ENCODE assay signal across 7 mouse cellular contexts in genomic region chr4:119019013-119019781, GRCm38 (mm10). TPM values are rescaled to one million over a fixed set of nuclear protein-coding genes. Genes with fewer than 3 reads are reported as not detected.
DNase-seq lines count a peak whose midpoint lies in the region; ATAC-seq and TF ChIP-seq lines count a peak whose summit lies in the region.

No protein-coding gene starts in this region.

- H3K9me3 ChIP-seq in ES-Bruce4 (replicated peaks; ENCODE audit: control insufficient read depth, insufficient read depth, low read length, poor library complexity, severe bottlenecking) = no peaks in the 10 kb centered on the region
- H3K9me3 ChIP-seq in megakaryocyte, embryonic 14.5 days = no peaks in the 10 kb centered on the region

- TF ChIP-seq POLR2A in ES-Bruce4 (IDR thresholded peaks at IDR 0.05; ENCODE audit: insufficient read depth, low read length) = no peak

- no peak for ATAC-seq in CD4-positive, CD25-positive, alpha-beta regulatory T cell, adult 4 months

- H3K36me3 ChIP-seq in ES-Bruce4 (ENCODE audit: control insufficient read depth, insufficient read depth, low read length, poor library complexity, severe bottlenecking) = no peaks in the 10 kb centered on the region
- H3K36me3 ChIP-seq in megakaryocyte, embryonic 14.5 days (replicated peaks; ENCODE audit: low read length) = no peaks in the 10 kb centered on the region

- no peak overlapping the region for H3K27ac ChIP-seq in ES-Bruce4 (ENCODE audit: insufficient read depth, low read length)

- peaks cover 10% of the 10 kb centered on the region for H3K4me1 ChIP-seq in ES-Bruce4 (ENCODE audit: control insufficient read depth, insufficient read depth, low read length)
- H3K4me1 ChIP-seq in megakaryocyte, embryonic 14.5 days = peaks cover 72% of the 10 kb centered on the region

- H3K9ac ChIP-seq in ES-Bruce4 (ENCODE audit: low read depth, poor library complexity, severe bottlenecking) = no peak overlapping the region

- H3K4me3 ChIP-seq in ES-Bruce4 (ENCODE audit: low read depth, low read length) = 0 out of 2 replicates have a peak overlapping the region, but pooled peaks have one; percentile 9
- H3K4me3 ChIP-seq in megakaryocyte, embryonic 14.5 days (replicated peaks) = peak overlapping the region; percentile 84

- H3K27me3 ChIP-seq in ES-Bruce4 (ENCODE audit: control insufficient read depth, insufficient read depth, low read length, poor library complexity, severe bottlenecking) = no peaks in the 10 kb centered on the region
- peaks cover 36% of the 10 kb centered on the region for H3K27me3 ChIP-seq in megakaryocyte, embryonic 14.5 days (replicated peaks)

- peak; percentile 79 for DNase-seq in Muller cell, postnatal 12 days (ENCODE audit: inconsistent ontology term)
- peak; percentile 14 to 40 for DNase-seq in heart, postnatal 14 days
- no peak for DNase-seq in natural killer cell, adult 2 months (ENCODE audit: low spot score in 2 of 2)
- no peak for DNase-seq in ovary, postnatal 10 days (ENCODE audit: low spot score)

- peak; percentile 8 for TF ChIP-seq CTCF in ES-Bruce4 (IDR thresholded peaks at IDR 0.05; ENCODE audit: low read depth, low read length)

- intact Hi-C loops in heart, postnatal 14 days (cut with DNase I) = no loop called here

- peak; percentile 29; the same call in 1 of the 2 replicates for TF ChIP-seq EP300 in ES-Bruce4 (IDR thresholded peaks at IDR 0.05; ENCODE audit: insufficient read depth, low read depth, low read length)

RNA-seq across cellular contexts. Expression of gene Lao1, which starts 57.8 kb away (rescaled TPM):
- not detected in 2 replicates for polyA plus RNA-seq in ES-Bruce4 (2011; ENCODE audit: insufficient read depth, insufficient read length, low read depth, missing spikeins)
- under 1 TPM; 0.24 to 0.57 TPM for total RNA-seq in heart, postnatal 14 days (2021)
- polyA plus RNA-seq in megakaryocyte, embryonic 14.5 days (2012; ENCODE audit: insufficient read depth, low replicate concordance) = not detected in 2 replicates
- not detected for polyA plus RNA-seq in CD4-positive, CD25-positive, alpha-beta regulatory T cell, adult 4 months (2017; shearing (Covaris generic))

Comparison
In these comparisons a context has a peak if more than half of its experiments do, and no peak if none do; other contexts are left out.
1. DNase-seq: peak in Muller cell, postnatal 12 days (single experiment) and heart, postnatal 14 days (2 of 2); none in natural killer cell, adult 2 months (0 of 2) and ovary, postnatal 10 days (single experiment).